Mouse (Mus musculus) myocyte (in vitro differentiated cells): ENCODE data around the gene Adamtsl4.
A peak's percentile ranks its signal among the peaks of the same experiment; 100 is the strongest.

Experiments used
- CEBPB ChIP-seq: IDR thresholded peaks from 2 replicates; pipeline ENCODE4 v1.6.1; 2011; ENCODE audit warnings: mild to moderate bottlenecking, moderate library complexity; ENCODE audit not compliant: poor library complexity, insufficient read depth, severe bottlenecking
- E2F4 ChIP-seq: IDR thresholded peaks from one replicate; pipeline ENCODE4 v1.6.1; 2011; ENCODE audit warnings: mild to moderate bottlenecking, control low read depth, moderate library complexity; ENCODE audit not compliant: insufficient read depth
- MAX ChIP-seq: IDR thresholded peaks from one replicate; pipeline ENCODE4 v1.6.1; 2011; ENCODE audit warnings: low read depth, mild to moderate bottlenecking, control low read depth
- MYOG ChIP-seq, 3 experiments: IDR thresholded peaks; one replicate each; pipeline ENCODE4 v1.6.1; 2011; ENCODE audit warnings: control low read depth in 2 of 3, low read depth in 2 of 3, mild to moderate bottlenecking in 2 of 3; ENCODE audit not compliant: insufficient read length in 2 of 3, control insufficient read depth in 1 of 3, insufficient read depth in 1 of 3
- POLR2A ChIP-seq: IDR thresholded peaks from one replicate; pipeline ENCODE4 v1.6.1; 2011; ENCODE audit warnings: low read depth, mild to moderate bottlenecking, control low read depth, moderate library complexity; ENCODE audit not compliant: insufficient read length
- POLR2AphosphoS2 ChIP-seq: IDR thresholded peaks from one replicate; pipeline ENCODE4 v1.6.1; 2011; ENCODE audit warnings: low read depth, control low read depth; ENCODE audit not compliant: insufficient read length
- REST ChIP-seq: IDR thresholded peaks from one replicate; pipeline ENCODE4 v1.6.1; 2011; ENCODE audit warnings: mild to moderate bottlenecking, control low read depth, moderate library complexity; ENCODE audit not compliant: insufficient read depth, insufficient read length
- SRF ChIP-seq: IDR thresholded peaks from one replicate; pipeline ENCODE4 v1.6.1; 2011; ENCODE audit warnings: low read depth; ENCODE audit not compliant: control insufficient read depth, insufficient read length
- TCF12 ChIP-seq: IDR thresholded peaks from one replicate; pipeline ENCODE4 v1.6.1; 2011; ENCODE audit warnings: mild to moderate bottlenecking, control low read depth; ENCODE audit not compliant: poor library complexity, insufficient read depth, severe bottlenecking
- USF1 ChIP-seq: IDR thresholded peaks from one replicate; pipeline ENCODE4 v1.6.1; 2011; ENCODE audit warnings: low read depth, mild to moderate bottlenecking, control low read depth, moderate library complexity

DNA sequence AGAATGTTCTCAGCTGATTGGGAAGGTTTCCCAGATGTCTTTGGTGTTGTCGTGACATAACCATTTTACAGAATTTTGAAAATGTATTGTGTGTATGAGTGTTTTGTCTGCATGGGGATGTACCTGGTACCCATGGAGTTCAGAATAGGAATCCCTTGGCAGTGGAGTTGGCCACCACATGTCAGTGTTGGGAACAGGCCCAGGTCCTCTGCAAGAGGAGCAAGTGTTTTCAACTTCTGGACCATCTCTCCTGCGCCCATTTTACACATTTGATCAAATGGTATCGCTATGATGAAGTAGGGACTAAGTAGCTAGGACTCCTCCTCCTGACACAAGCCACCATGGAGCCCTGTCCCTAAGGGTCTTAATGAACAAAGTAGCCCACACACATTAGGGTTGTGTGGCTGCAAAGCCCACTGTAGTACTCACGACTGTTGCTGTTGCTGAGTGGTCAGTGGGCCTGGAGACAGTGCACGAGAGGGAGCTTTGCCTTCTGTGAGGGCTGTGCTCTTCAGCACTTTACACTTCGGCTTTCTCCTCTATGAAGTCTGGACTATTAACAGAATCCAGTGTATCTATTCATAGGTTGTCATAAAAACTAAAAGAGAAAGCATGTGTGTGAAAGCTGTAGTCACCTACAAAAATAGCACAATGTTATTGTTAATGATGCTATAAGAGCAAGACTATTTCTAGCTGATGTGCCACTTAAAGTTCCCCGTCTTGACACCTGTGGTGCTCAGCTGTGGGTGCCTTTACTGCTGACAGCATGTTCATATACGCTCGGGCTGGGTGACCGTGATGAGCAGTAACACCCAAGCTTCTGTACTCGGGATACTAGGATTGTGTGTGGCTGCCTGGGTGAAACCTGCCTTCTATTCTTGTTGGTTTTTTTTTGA is 7.3 kb upstream of the Adamtsl4 start:
- TF ChIP-seq MAX (no peak), SRF (no peak), REST (no peak), POLR2A (no peak), USF1 (no peak), POLR2AphosphoS2 (no peak), MYOG (IDR thresholded peaks at IDR 0.05; ENCODE audit: control insufficient read depth in 1 of 3, insufficient read depth in 1 of 3, insufficient read length in 2 of 3, low read depth in 2 of 3) (peak; percentile 32 to 84 (median 79)), E2F4 (no peak), CEBPB (no peak), TCF12 (peak; percentile 71)
